Mouse (Mus musculus): ENCODE results near the gene Gcnt7. TPM values are rescaled to one million over a fixed set of nuclear protein-coding genes. Genes with fewer than 3 reads are reported as not detected.
A peak's percentile ranks its signal among the peaks of the same experiment; 100 is the strongest.

The Gcnt7 gene
- total RNA-seq, 2 experiments from 2014 or later: not detected

GRCm38 (mm10) chr2:172416876-172417275, 41.5 kb downstream of the Gcnt7 start:
- H3K27ac ChIP-seq: no peak overlapping the region
- H3K4me3 ChIP-seq: no peak overlapping the region
- intact Hi-C loops (cut with DNase I): no loop called here
- DNase-seq (ENCODE audit: extremely low spot score in 1 of 2, low spot score in 2 of 2): no peak
- TF ChIP-seq CTCF (IDR thresholded peaks at IDR 0.05): no peak

GRCm38 (mm10) chr2:172416218-172416617, 42.2 kb downstream of the Gcnt7 start:
- Histone ChIP-seq H3K4me3 (no peak overlapping the region), H3K27ac (no peak overlapping the region)
- intact Hi-C loops (cut with DNase I): no loop called here
- DNase-seq (ENCODE audit: extremely low spot score in 1 of 2, low spot score in 2 of 2): no peak
- TF ChIP-seq CTCF (IDR thresholded peaks at IDR 0.05): no peak

- no peak overlapping the region for H3K4me3 ChIP-seq
- TF ChIP-seq CTCF (IDR thresholded peaks at IDR 0.05): no peak
- no peak for DNase-seq (ENCODE audit: extremely low spot score in 1 of 2, low spot score in 2 of 2)
- intact Hi-C loops (cut with DNase I): no loop called here
- H3K27ac ChIP-seq: no peak overlapping the region
These were observed 44.5 kb downstream of the Gcnt7 start for GRCm38 (mm10) chr2:172413894-172414293.

- Histone ChIP-seq H3K4me3 (no peak overlapping the region), H3K27ac (no peak overlapping the region)
- TF ChIP-seq CTCF (IDR thresholded peaks at IDR 0.05): no peak
- intact Hi-C loops (cut with DNase I): no loop called here
- no peak for DNase-seq (ENCODE audit: extremely low spot score in 1 of 2, low spot score in 2 of 2)
These were observed 45.1 kb downstream of the Gcnt7 start for GRCm38 (mm10) chr2:172413273-172413672.

- TF ChIP-seq CTCF (IDR thresholded peaks at IDR 0.05): no peak
These were observed 45.9 kb downstream of the Gcnt7 start for GRCm38 (mm10) chr2:172412454-172412853.

GRCm38 (mm10) chr2:172411091-172411490, 47.3 kb downstream of the Gcnt7 start:
- peak; percentile 22 to 23 for DNase-seq (ENCODE audit: extremely low spot score in 1 of 2, low spot score in 2 of 2)
- Histone ChIP-seq H3K27ac (no peak overlapping the region), H3K4me3 (no peak overlapping the region)
- no peak for TF ChIP-seq CTCF (IDR thresholded peaks at IDR 0.05)
- intact Hi-C loops (cut with DNase I): no loop called here

More at GRCm38 (mm10) chr2:172412454-172412853, 45.9 kb downstream of the Gcnt7 start:
- Histone ChIP-seq H3K27ac (no peak overlapping the region), H3K4me3 (no peak overlapping the region)
- intact Hi-C loops (cut with DNase I): no loop called here
- DNase-seq (ENCODE audit: extremely low spot score in 1 of 2, low spot score in 2 of 2): no peak

GRCm38 (mm10) chr2:172410686-172411085, 47.7 kb downstream of the Gcnt7 start:
- no peak for DNase-seq (ENCODE audit: extremely low spot score in 1 of 2, low spot score in 2 of 2)
- Histone ChIP-seq H3K4me3 (no peak overlapping the region), H3K27ac (no peak overlapping the region)
- no peak for TF ChIP-seq CTCF (IDR thresholded peaks at IDR 0.05)
- intact Hi-C loops (cut with DNase I): no loop called here

GRCm38 (mm10) chr2:172407499-172407898, 50.9 kb downstream of the Gcnt7 start:
- intact Hi-C loops (cut with DNase I): no loop called here
- no peak for DNase-seq (ENCODE audit: extremely low spot score in 1 of 2, low spot score in 2 of 2)
- no peak for TF ChIP-seq CTCF (IDR thresholded peaks at IDR 0.05)
- Histone ChIP-seq H3K4me3 (no peak overlapping the region), H3K27ac (no peak overlapping the region)

GRCm38 (mm10) chr2:172406173-172406572, 52.2 kb downstream of the Gcnt7 start:
- Histone ChIP-seq H3K27ac (no peak overlapping the region), H3K4me3 (no peak overlapping the region)
- intact Hi-C loops (cut with DNase I): no loop called here
- TF ChIP-seq CTCF (IDR thresholded peaks at IDR 0.05): no peak
- DNase-seq (ENCODE audit: extremely low spot score in 1 of 2, low spot score in 2 of 2): no peak

- H3K27ac ChIP-seq: no peak overlapping the region
- DNase-seq (ENCODE audit: extremely low spot score in 1 of 2, low spot score in 2 of 2): no peak
- no peak overlapping the region for H3K4me3 ChIP-seq
- TF ChIP-seq CTCF (IDR thresholded peaks at IDR 0.05): no peak
- intact Hi-C loops (cut with DNase I): no loop called here
These were observed 53.4 kb downstream of the Gcnt7 start for GRCm38 (mm10) chr2:172405011-172405410.

GRCm38 (mm10) chr2:172404239-172404638, 54.2 kb downstream of the Gcnt7 start:
- Histone ChIP-seq H3K27ac (no peak overlapping the region), H3K4me3 (no peak overlapping the region)
- DNase-seq (ENCODE audit: extremely low spot score in 1 of 2, low spot score in 2 of 2): no peak
- intact Hi-C loops (cut with DNase I): no loop called here
- TF ChIP-seq CTCF (IDR thresholded peaks at IDR 0.05): no peak

GRCm38 (mm10) chr2:172401116-172401825, 57.1 kb downstream of the Gcnt7 start:
- no peak overlapping the region for H3K4me3 ChIP-seq
- TF ChIP-seq CTCF (IDR thresholded peaks at IDR 0.05): no peak
- no peak overlapping the region for H3K27ac ChIP-seq
- intact Hi-C loops (cut with DNase I): no loop called here
- no peak for DNase-seq (ENCODE audit: extremely low spot score in 1 of 2, low spot score in 2 of 2)

Other genes starting within 250 kb of the Gcnt7 start
- gene Mc3r, start 210.1 kb downstream of the Gcnt7 start, total RNA-seq (2021): under 1 TPM; 0.29 to 0.37 TPM
- gene Fam210b, start 113.0 kb downstream of the Gcnt7 start, total RNA-seq (2021): 10 to 100 TPM; 10.9 to 12.6 TPM
- gene Aurka, start 88.1 kb downstream of the Gcnt7 start, total RNA-seq (2021): 1 to 10 TPM in 1 of 2 experiments, under 1 TPM in 1; 0.87 to 1.2 TPM
- 10 to 100 TPM; 22.1 to 23.8 TPM for gene Cstf1, start 87.9 kb downstream of the Gcnt7 start, total RNA-seq (2021)
- gene Cass4, start 64.8 kb downstream of the Gcnt7 start, total RNA-seq (2021): under 1 TPM; 0.16 to 0.43 TPM
- gene Rtf2, start 18.0 kb downstream of the Gcnt7 start, total RNA-seq (2021): 10 to 100 TPM; 71.6 to 75.9 TPM
- gene Fam209, start 13.9 kb upstream of the Gcnt7 start, total RNA-seq (2021): under 1 TPM in 1 of 2 experiments, not detected in 1; 0.52 TPM
- gene Tfap2c, start 91.0 kb upstream of the Gcnt7 start, total RNA-seq (2021): under 1 TPM; 0.12 to 0.16 TPM